Mouse (Mus musculus) MEL (cell line): Measurements from ENCODE around the gene Nup153.

Experiments
- BHLHE40 ChIP-seq: IDR thresholded peaks from 2 replicates; pipeline ENCODE4 v1.6.1; 2012; ENCODE audit warnings: low read depth, mild to moderate bottlenecking, inconsistent platforms, low read length, improper control_type of control experiment, borderline replicate concordance
- CTCF ChIP-seq, 3 experiments: IDR thresholded peaks in 2 of 3; conservative IDR thresholded peaks in 1 of 3; 2 replicates each; pipeline ENCODE4 v1.5.1; 2011 to 2012; ENCODE audit warnings: low read length in 3 of 3, low read depth in 2 of 3, mild to moderate bottlenecking in 2 of 3, improper control_type of control experiment in 1 of 3, inconsistent platforms in 1 of 3, mixed read lengths in 1 of 3, moderate library complexity in 1 of 3; ENCODE audit not compliant: control insufficient read depth in 1 of 3, insufficient read depth in 1 of 3, poor library complexity in 1 of 3, severe bottlenecking in 1 of 3
- EP300 ChIP-seq, 2 experiments: IDR thresholded peaks; 2 replicates each; pipeline ENCODE4 v1.6.1; 2011; ENCODE audit warnings: improper control_type of control experiment in 2 of 2, low read length in 2 of 2, low read depth in 1 of 2, mild to moderate bottlenecking in 1 of 2
- GATA1 ChIP-seq: IDR thresholded peaks from 2 replicates; pipeline ENCODE4 v1.6.1; 2011; ENCODE audit warnings: low read depth, low read length, improper control_type of control experiment
- HCFC1 ChIP-seq: IDR thresholded peaks from 2 replicates; pipeline ENCODE4 v1.6.1; 2012; ENCODE audit warnings: low read depth, mild to moderate bottlenecking, inconsistent platforms, low read length, improper control_type of control experiment, moderate library complexity
- JUND ChIP-seq: IDR thresholded peaks from 2 replicates; pipeline ENCODE4 v1.6.1; 2011; ENCODE audit warnings: low read depth, mild to moderate bottlenecking, improper control_type of control experiment, low read length
- MEF2A ChIP-seq: IDR thresholded peaks from 2 replicates; pipeline ENCODE4 v1.6.1; 2014; ENCODE audit warnings: low read depth, mild to moderate bottlenecking, inconsistent platforms, low read length, improper control_type of control experiment; ENCODE audit not compliant: poor library complexity, insufficient replicate concordance, severe bottlenecking; ENCODE audit errors: extremely low read depth
- POLR2A ChIP-seq, 2 experiments: IDR thresholded peaks; 2 replicates each; pipeline ENCODE4 v1.6.1; 2011 to 2012; ENCODE audit warnings: low read length in 2 of 2, mild to moderate bottlenecking in 2 of 2, control low read depth in 1 of 2, improper control_type of control experiment in 1 of 2, low read depth in 1 of 2, moderate library complexity in 1 of 2; ENCODE audit not compliant: control insufficient read depth in 1 of 2, insufficient read depth in 1 of 2, poor library complexity in 1 of 2

GRCm38 (mm10) chr13:46632796-46633195 lies 94.9 kb downstream of the Nup153 start:
- TF ChIP-seq GATA1: no peak
- no peak for TF ChIP-seq HCFC1
- no peak for TF ChIP-seq POLR2A (IDR thresholded peaks at IDR 0.05; ENCODE audit: control insufficient read depth in 1 of 2, insufficient read depth in 1 of 2, low read depth in 1 of 2, low read length in 2 of 2, poor library complexity in 1 of 2)
- no peak for TF ChIP-seq BHLHE40
- TF ChIP-seq CTCF (IDR thresholded peaks at IDR 0.05 in 2 of 3, conservative IDR thresholded peaks at IDR 0.05 in 1 of 3; ENCODE audit: control insufficient read depth in 1 of 3, insufficient read depth in 1 of 3, low read depth in 2 of 3, low read length in 3 of 3, poor library complexity in 1 of 3, severe bottlenecking in 1 of 3): no peak
- no peak for TF ChIP-seq MEF2A
- no peak for TF ChIP-seq JUND
- no peak for TF ChIP-seq EP300 (IDR thresholded peaks at IDR 0.05; ENCODE audit: low read depth in 1 of 2, low read length in 2 of 2)
